Mouse (Mus musculus) c-Kit-negative CD71-positive TER-119-positive erythroid progenitor cells, embryonic 14.5 days (primary cell): Measurements from ENCODE around the gene Mndal.
"Not testable (repeated sequence)": the region's sequence is repeated elsewhere in the genome, so short reads cannot be mapped to it uniquely, and the experiment has no call there.

ENCODE experiments used
- DNase-seq: peaks from one replicate; pipeline ENCODE4 v3.0.0-alpha.2; 2013; ENCODE audit warnings: low read depth, low spot score

Gene Mndal

DNA sequence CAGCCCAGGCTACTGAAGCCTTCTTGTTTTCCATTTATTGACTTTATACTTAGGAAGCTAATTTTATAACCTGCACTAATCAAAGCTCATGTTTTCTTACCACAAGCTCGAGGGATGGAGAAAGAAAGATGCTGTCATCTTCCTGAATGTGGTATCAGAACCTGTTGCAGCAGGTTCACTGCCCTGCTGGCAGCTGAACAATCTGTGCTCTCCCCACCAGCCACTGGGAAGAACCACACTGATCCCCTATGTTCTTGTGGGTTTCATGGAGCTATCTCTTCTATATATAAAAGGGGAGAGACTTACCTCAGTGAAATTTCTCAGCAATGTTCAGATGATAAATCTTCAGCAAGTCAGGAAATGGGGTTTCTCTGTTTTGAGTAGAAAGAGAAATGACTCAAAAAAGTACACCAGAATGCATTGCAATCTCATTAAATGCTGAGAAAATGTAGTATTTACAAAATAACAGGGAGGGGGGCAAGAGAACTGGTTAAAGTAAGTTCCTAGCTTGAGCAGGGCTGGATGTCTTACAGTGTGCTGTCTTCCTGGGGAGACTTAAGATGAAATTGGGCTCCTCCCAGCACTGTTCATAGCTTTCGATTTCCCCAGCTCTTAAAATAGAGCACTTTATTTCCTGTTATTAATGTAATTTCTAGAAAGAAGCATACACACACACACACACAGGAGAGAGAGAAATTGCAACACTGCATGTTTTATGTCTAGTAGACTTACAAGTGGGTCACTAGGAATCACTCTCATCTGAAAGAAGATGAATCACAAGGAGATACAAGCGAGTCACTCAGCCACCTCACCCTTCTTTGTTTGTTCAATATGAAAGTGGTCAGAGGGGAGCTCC is at the start of gene Mndal, which contains the start of gene Ifi203:
TSS of gene Mndal (minus strand) at position 568 of the 856 bp plus-strand sequence.
TSS of gene Ifi203 (minus strand) at position 749 of the 856 bp plus-strand sequence.
- not testable (repeated sequence) for DNase-seq

DNA sequence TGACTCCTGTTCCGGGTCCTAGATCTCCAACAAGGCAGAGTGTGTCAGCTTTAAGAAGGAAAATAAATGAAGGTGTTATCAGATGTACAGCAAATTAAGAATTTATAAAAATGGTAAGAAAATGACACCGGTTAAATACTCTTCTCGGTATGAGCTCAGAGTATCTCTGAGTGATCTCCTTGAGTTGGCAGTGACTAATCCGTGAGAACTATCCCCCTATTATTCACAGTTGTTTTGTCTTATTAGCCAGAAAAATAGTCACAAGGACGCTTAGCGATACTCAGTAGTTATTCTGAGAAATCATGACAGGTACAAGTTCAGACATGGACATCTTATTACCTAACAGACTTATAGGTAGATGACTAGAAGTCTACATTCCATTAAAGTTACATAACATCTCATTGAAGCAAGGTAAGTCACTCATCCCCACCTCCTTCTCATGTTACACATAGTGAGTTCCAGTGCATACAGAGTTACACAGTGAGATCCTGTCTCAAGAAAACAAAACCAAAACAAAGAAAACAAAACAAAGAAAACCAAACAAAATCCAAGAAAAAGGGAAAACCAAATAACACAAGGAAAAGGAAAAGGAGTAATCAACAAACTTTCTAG is 40.5 kb upstream of the Mndal start, which contains the start of gene Ifi202b:
TSS of gene Ifi202b (minus strand) at position 51 of the 612 bp plus-strand sequence.
- DNase-seq = not testable (repeated sequence)

DNA sequence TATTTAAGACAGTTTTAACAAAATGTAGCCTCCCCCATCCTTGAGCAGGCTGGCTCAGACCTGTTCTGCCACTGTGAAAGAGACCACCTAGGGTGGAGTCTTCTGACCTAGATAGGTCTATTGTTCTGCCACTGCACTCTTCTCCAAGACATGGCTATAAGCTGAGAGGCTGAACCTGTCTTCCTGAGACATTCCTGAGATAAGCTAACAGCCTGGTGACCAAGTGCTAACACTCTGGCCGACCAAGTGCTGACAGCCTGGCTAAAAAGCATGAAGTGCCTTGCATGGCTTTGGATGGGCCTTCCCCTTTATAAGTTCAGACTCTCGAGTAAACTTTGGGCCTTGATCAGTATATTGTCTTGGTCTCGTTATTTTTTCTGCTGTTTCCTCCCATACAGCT is 38.7 kb upstream of the Mndal start:
- not testable (repeated sequence) for DNase-seq

DNA sequence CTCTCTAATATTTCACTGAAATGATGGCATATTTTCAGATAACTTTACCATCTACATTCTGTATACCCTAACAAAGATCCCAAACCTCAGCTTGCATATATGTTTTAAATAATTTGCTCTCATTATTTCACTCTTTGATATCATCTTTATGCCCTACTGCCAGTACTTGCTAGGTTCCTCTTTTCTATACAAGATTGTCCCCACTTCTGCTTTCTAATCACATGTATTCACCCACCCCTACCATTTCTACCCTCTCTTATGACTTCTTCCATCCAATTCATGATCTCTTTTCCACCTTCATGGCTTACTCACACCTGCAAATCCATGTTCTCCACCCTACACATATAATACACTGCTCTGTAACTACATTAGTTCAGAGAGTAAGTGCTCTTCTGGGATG is 35.3 kb upstream of the Mndal start:
- DNase-seq = no peak

DNA sequence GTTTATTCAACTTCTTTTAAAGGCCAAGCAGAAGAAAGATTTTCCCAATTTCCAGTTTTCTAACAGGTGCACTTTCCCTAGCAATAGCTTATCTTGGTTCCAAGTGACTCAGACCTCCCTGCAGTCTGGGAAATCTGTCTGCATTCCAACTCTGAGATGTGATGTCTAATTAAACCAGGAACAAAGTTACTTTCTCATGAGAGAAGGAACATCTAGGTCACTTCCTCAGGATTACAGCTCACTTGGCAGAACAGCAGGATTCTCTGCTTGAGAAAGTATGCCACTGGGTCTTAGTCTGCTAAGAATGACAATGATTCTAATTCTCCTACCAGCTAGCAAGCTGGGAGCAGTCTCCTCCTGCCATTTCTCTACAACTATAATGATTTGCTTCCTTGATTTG is 30.8 kb upstream of the Mndal start:
- no peak for DNase-seq

DNA sequence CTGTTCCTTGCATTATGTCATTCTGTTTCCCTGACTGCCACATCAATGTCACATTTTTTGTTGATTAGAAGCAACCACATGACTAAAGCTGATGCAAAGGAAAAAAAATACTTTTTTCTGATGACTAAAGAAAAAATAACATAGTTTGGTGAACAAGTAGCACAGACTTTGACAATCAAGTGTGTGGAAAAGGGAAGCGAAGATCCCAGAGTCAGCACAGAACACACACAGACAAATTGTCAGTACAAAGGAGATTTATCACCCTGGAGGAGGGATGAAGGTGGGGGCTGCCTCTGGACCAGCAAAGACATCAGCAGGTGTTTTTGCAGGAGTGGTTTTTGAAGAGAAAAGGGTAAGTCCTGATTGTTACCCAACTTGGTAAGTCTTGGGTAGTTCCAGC is 19.2 kb upstream of the Mndal start:
- not testable (repeated sequence) for DNase-seq

GRCm38 (mm10) chr1:173959998-173960397 is 17.7 kb upstream of the Mndal start:
- not testable (repeated sequence) for DNase-seq

- not testable (repeated sequence) for DNase-seq
These were observed 13.7 kb upstream of the Mndal start for GRCm38 (mm10) chr1:173955839-173956527.

GRCm38 (mm10) chr1:173955071-173955796 is 12.9 kb upstream of the Mndal start:
- no peak for DNase-seq

- DNase-seq = no peak
These were observed 11.3 kb upstream of the Mndal start for GRCm38 (mm10) chr1:173953563-173953962.

DNA sequence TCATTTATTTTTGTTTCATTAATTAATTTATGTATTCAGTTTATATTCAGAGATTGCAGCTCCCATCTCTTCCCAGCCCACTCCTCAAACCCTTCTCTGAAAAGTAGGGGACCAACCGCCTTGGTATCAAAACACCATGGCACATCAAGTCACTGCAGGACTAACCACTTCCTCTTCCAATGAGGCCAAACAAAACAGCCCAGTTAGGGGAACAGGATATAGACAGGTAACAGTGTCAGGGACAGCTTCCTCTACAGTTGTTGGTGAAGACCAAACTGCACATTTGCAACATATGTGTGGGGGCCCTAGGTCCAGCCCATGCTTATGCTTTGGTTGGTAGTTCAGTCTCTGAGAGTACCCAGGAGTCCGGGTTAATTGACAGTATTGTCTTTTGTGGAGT is 6.8 kb upstream of the Mndal start:
- DNase-seq = not testable (repeated sequence)

DNA sequence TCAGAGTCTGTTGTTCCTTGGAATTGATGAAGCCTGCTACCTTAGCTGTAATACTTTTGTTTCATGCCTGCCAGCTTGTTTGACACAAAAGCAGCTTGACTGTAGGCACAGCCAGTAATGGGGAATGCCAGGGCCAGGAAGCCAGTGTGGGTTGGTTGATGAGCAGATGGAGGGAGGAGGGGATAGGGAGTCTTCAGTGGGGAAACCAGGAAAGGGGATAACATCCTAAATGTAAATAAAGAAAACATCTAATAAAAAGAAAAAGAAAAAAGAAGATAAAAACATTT is 432 bp upstream of the Mndal start:
- DNase-seq = not testable (repeated sequence)

GRCm38 (mm10) chr1:173941522-173941921 is 769 bp downstream of the Mndal start:
- not testable (repeated sequence) for DNase-seq

- DNase-seq = not testable (repeated sequence)
These were observed 23.0 kb downstream of the Mndal start for GRCm38 (mm10) chr1:173919279-173919678.

- DNase-seq = no peak
These were observed 27.7 kb downstream of the Mndal start for GRCm38 (mm10) chr1:173914559-173914958.

GRCm38 (mm10) chr1:173913256-173913791 is 29.0 kb downstream of the Mndal start:
- DNase-seq = not testable (repeated sequence)

- DNase-seq = not testable (repeated sequence)
These were observed 29.6 kb downstream of the Mndal start, which contains the start of gene Ifi211 for GRCm38 (mm10) chr1:173912548-173913255. Gene Ifi211 (minus strand): TSS chr1:173913046.

- DNase-seq = no peak
These were observed 30.4 kb downstream of the Mndal start for GRCm38 (mm10) chr1:173911808-173912464.

- not testable (repeated sequence) for DNase-seq
These were observed 33.9 kb downstream of the Mndal start for GRCm38 (mm10) chr1:173908390-173908789.

GRCm38 (mm10) chr1:173905885-173906284 is 36.4 kb downstream of the Mndal start:
- not testable (repeated sequence) for DNase-seq
